Mouse (Mus musculus): ENCODE measurements around the gene Slc30a4. TPM values are rescaled to one million over a fixed set of nuclear protein-coding genes. Genes with fewer than 3 reads are reported as not detected.

Gene Slc30a4
- polyA plus RNA-seq, 1 experiment from 2014 or later = 12.8 TPM

GRCm38 (mm10) chr2:122711911-122712310 is 9.4 kb upstream of the Slc30a4 start:
- H3K27ac ChIP-seq = no peak overlapping the region
- ATAC-seq (ENCODE audit: insufficient number of reproducible peaks, low FRiP score, low TSS enrichment, low read depth) = no peak
- H3K9ac ChIP-seq = no peak overlapping the region
- no peak overlapping the region for H3K4me3 ChIP-seq
- H3K27me3 ChIP-seq = no peaks in the 10 kb centered on the region
- H3K36me3 ChIP-seq = no peaks in the 10 kb centered on the region
- no peak overlapping the region for H3K4me2 ChIP-seq
- WGBS = 77% methylated on average over 3 of the region's 3 CpGs
- no peaks in the 10 kb centered on the region for H3K9me3 ChIP-seq
- H3K4me1 ChIP-seq = no peaks in the 10 kb centered on the region

- no peak overlapping the region for H3K4me2 ChIP-seq
- ATAC-seq (ENCODE audit: insufficient number of reproducible peaks, low FRiP score, low TSS enrichment, low read depth) = no peak
- H3K36me3 ChIP-seq = no peaks in the 10 kb centered on the region
- H3K27me3 ChIP-seq = 0 out of 2 replicates have a peak, but pooled peaks cover under 1% of the 10 kb centered on the region
- H3K4me3 ChIP-seq = no peak overlapping the region
- H3K9ac ChIP-seq = no peak overlapping the region
- H3K27ac ChIP-seq = no peak overlapping the region
- H3K4me1 ChIP-seq = no peaks in the 10 kb centered on the region
- no peaks in the 10 kb centered on the region for H3K9me3 ChIP-seq
- WGBS = 73% methylated on average over 1 of the region's 1 CpGs
Measured at GRCm38 (mm10) chr2:122709156-122709555, 6.7 kb upstream of the Slc30a4 start.

GRCm38 (mm10) chr2:122708080-122708479 is 5.6 kb upstream of the Slc30a4 start:
- Histone ChIP-seq H3K9me3 (no peaks in the 10 kb centered on the region), H3K4me2 (no peak overlapping the region), H3K27ac (no peak overlapping the region), H3K4me3 (no peak overlapping the region), H3K9ac (no peak overlapping the region), H3K27me3 (peaks cover 6% of the 10 kb centered on the region; the same call in 1 of the 2 replicates), H3K36me3 (no peaks in the 10 kb centered on the region), H3K4me1 (no peaks in the 10 kb centered on the region)
- 58% methylated on average over 3 of the region's 3 CpGs for WGBS
- no peak for ATAC-seq (ENCODE audit: insufficient number of reproducible peaks, low FRiP score, low TSS enrichment, low read depth)

- H3K27me3 ChIP-seq = peaks cover 6% of the 10 kb centered on the region; the same call in 1 of the 2 replicates
- H3K4me1 ChIP-seq = peaks cover 3% of the 10 kb centered on the region; the same call in 1 of the 2 replicates
- no peak overlapping the region for H3K4me3 ChIP-seq
- H3K4me2 ChIP-seq = no peak overlapping the region
- 75% methylated on average over 2 of the region's 2 CpGs for whole genome bisulfite sequencing
- no peak overlapping the region for H3K9ac ChIP-seq
- no peaks in the 10 kb centered on the region for H3K36me3 ChIP-seq
- no peak overlapping the region for H3K27ac ChIP-seq
- no peaks in the 10 kb centered on the region for H3K9me3 ChIP-seq
- ATAC-seq (ENCODE audit: insufficient number of reproducible peaks, low FRiP score, low TSS enrichment, low read depth) = no peak
Measured at GRCm38 (mm10) chr2:122704572-122704971, 2.1 kb upstream of the Slc30a4 start.

- peaks cover 6% of the 10 kb centered on the region; the same call in 1 of the 2 replicates for H3K27me3 ChIP-seq
- H3K4me2 ChIP-seq = peak overlapping the region; percentile 73
- H3K4me3 ChIP-seq = peak overlapping the region; percentile 82
- H3K36me3 ChIP-seq = no peaks in the 10 kb centered on the region
- H3K4me1 ChIP-seq = peaks cover 3% of the 10 kb centered on the region; the same call in 1 of the 2 replicates
- H3K9ac ChIP-seq = peak overlapping the region; percentile 76
- no peaks in the 10 kb centered on the region for H3K9me3 ChIP-seq
- no peak for ATAC-seq (ENCODE audit: insufficient number of reproducible peaks, low FRiP score, low TSS enrichment, low read depth)
- peak overlapping the region; percentile 77; the same call in 1 of the 2 replicates for H3K27ac ChIP-seq
- WGBS = 1% methylated on average over 15 of the region's 15 CpGs
Measured at GRCm38 (mm10) chr2:122701871-122702180, 637 bp downstream of the Slc30a4 start.

GRCm38 (mm10) chr2:122701012-122701411 is 1.5 kb downstream of the Slc30a4 start:
- Histone ChIP-seq H3K9me3 (no peaks in the 10 kb centered on the region), H3K4me1 (peaks cover 3% of the 10 kb centered on the region; the same call in 1 of the 2 replicates), H3K27ac (no peak overlapping the region), H3K4me3 (peak overlapping the region; percentile 82), H3K9ac (no peak overlapping the region), H3K4me2 (peak overlapping the region; percentile 73), H3K36me3 (no peaks in the 10 kb centered on the region), H3K27me3 (peaks cover 6% of the 10 kb centered on the region; the same call in 1 of the 2 replicates)
- whole genome bisulfite sequencing = 57% methylated on average over 8 of the region's 8 CpGs
- ATAC-seq (ENCODE audit: insufficient number of reproducible peaks, low FRiP score, low TSS enrichment, low read depth) = no peak

GRCm38 (mm10) chr2:122697526-122697925 is 4.9 kb downstream of the Slc30a4 start:
- ATAC-seq (ENCODE audit: insufficient number of reproducible peaks, low FRiP score, low TSS enrichment, low read depth) = no peak
- 61% methylated on average over 2 of the region's 2 CpGs for WGBS
- H3K9ac ChIP-seq = no peak overlapping the region
- H3K9me3 ChIP-seq = no peaks in the 10 kb centered on the region
- no peak overlapping the region for H3K27ac ChIP-seq
- no peaks in the 10 kb centered on the region for H3K27me3 ChIP-seq
- no peaks in the 10 kb centered on the region; the same call in 1 of the 2 replicates for H3K36me3 ChIP-seq
- peaks cover 3% of the 10 kb centered on the region; the same call in 1 of the 2 replicates for H3K4me1 ChIP-seq
- H3K4me2 ChIP-seq = no peak overlapping the region
- no peak overlapping the region for H3K4me3 ChIP-seq

GRCm38 (mm10) chr2:122686665-122687064 is 15.8 kb downstream of the Slc30a4 start:
- H3K4me3 ChIP-seq = no peak overlapping the region
- H3K4me1 ChIP-seq = no peaks in the 10 kb centered on the region
- 71% methylated on average over 6 of the region's 6 CpGs for whole genome bisulfite sequencing
- peaks cover 10% of the 10 kb centered on the region; the same call in 1 of the 2 replicates for H3K36me3 ChIP-seq
- H3K4me2 ChIP-seq = no peak overlapping the region
- ATAC-seq (ENCODE audit: insufficient number of reproducible peaks, low FRiP score, low TSS enrichment, low read depth) = no peak
- H3K27me3 ChIP-seq = no peaks in the 10 kb centered on the region
- peaks cover 6% of the 10 kb centered on the region for H3K9me3 ChIP-seq
- no peak overlapping the region for H3K9ac ChIP-seq
- H3K27ac ChIP-seq = no peak overlapping the region

GRCm38 (mm10) chr2:122683641-122684040 is 18.8 kb downstream of the Slc30a4 start:
- no peak overlapping the region for H3K4me2 ChIP-seq
- H3K4me1 ChIP-seq = no peaks in the 10 kb centered on the region
- WGBS = 83% methylated on average over 1 of the region's 1 CpGs
- peaks cover 10% of the 10 kb centered on the region; the same call in 1 of the 2 replicates for H3K36me3 ChIP-seq
- no peak overlapping the region for H3K4me3 ChIP-seq
- no peak overlapping the region for H3K27ac ChIP-seq
- no peak for ATAC-seq (ENCODE audit: insufficient number of reproducible peaks, low FRiP score, low TSS enrichment, low read depth)
- no peak overlapping the region for H3K9ac ChIP-seq
- H3K27me3 ChIP-seq = no peaks in the 10 kb centered on the region
- peaks cover 10% of the 10 kb centered on the region for H3K9me3 ChIP-seq

GRCm38 (mm10) chr2:122682520-122682919 is 19.9 kb downstream of the Slc30a4 start:
- Histone ChIP-seq H3K36me3 (peaks cover 3% of the 10 kb centered on the region; the same call in 1 of the 2 replicates), H3K27ac (no peak overlapping the region), H3K9ac (no peak overlapping the region), H3K4me2 (no peak overlapping the region), H3K27me3 (no peaks in the 10 kb centered on the region), H3K4me3 (no peak overlapping the region), H3K9me3 (peaks cover 10% of the 10 kb centered on the region), H3K4me1 (no peaks in the 10 kb centered on the region)
- WGBS = 90% methylated on average over 2 of the region's 2 CpGs
- no peak for ATAC-seq (ENCODE audit: insufficient number of reproducible peaks, low FRiP score, low TSS enrichment, low read depth)

GRCm38 (mm10) chr2:122681379-122682137 is 20.9 kb downstream of the Slc30a4 start:
- Histone ChIP-seq H3K9me3 (peaks cover 10% of the 10 kb centered on the region), H3K27me3 (no peaks in the 10 kb centered on the region), H3K9ac (no peak overlapping the region), H3K4me3 (no peak overlapping the region), H3K4me1 (no peaks in the 10 kb centered on the region), H3K36me3 (peaks cover 3% of the 10 kb centered on the region; the same call in 1 of the 2 replicates), H3K27ac (no peak overlapping the region), H3K4me2 (no peak overlapping the region)
- 85% methylated on average over 5 of the region's 5 CpGs for WGBS
- ATAC-seq (ENCODE audit: insufficient number of reproducible peaks, low FRiP score, low TSS enrichment, low read depth) = peak; percentile 80

- Histone ChIP-seq H3K36me3 (no peaks in the 10 kb centered on the region), H3K4me3 (no peak overlapping the region), H3K27me3 (no peaks in the 10 kb centered on the region), H3K4me1 (no peaks in the 10 kb centered on the region), H3K27ac (no peak overlapping the region), H3K9ac (no peak overlapping the region), H3K9me3 (no peaks in the 10 kb centered on the region), H3K4me2 (no peak overlapping the region)
- no peak for ATAC-seq (ENCODE audit: insufficient number of reproducible peaks, low FRiP score, low TSS enrichment, low read depth)
- WGBS = 89% methylated on average over 2 of the region's 2 CpGs
Measured at GRCm38 (mm10) chr2:122675126-122675525, 27.3 kb downstream of the Slc30a4 start.
